Mouse (Mus musculus) brain, adult 2 months (tissue): ENCODE results near the gene Sac3d1.
"Not testable (repeated sequence)": the region's sequence is repeated elsewhere in the genome, so short reads cannot be mapped to it uniquely, and the experiment has no call there.

Experiments
- DNase-seq: peaks from one replicate; pipeline ENCODE4 v3.0.0; 2011; ENCODE audit warnings: low read depth, low spot score

The Sac3d1 gene

DNA sequence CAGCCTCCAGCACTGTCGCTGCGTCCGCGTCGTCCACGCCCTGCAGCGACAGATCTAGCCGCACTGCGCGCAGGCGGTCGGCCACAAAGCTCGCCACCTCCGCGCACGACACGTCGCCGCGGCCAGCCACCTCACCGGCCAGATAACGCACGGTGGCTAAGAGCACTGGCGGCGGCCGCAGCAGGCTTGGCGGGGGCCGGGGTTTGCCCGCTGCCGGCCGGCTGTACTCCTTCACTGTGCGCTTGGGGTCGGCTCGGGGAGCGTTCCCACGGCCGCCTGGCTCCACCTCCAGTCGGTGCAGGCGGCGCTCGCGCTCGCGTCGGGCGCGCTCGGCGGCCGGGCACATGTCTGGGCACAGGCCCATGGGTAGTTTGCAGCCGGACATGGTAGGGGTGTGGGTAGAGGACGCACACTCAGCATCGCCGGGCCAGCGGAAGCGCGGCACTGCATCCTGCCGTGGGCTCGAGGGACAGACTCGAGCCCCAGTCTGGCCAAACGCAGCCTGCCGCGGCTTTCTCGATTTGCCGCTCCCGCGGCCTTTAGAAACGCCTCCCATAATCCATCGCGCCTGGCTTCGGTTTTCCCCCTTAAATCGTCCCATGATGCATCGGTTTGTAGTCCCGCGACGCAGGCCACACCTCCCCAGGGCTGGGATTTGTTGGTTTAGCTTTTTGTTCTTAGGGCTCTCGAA is at the start of gene Sac3d1:
Sac3d1 (minus strand) TSS at position 665 of the 691 bp plus-strand sequence.
- DNase-seq, result peak; percentile 98

DNA sequence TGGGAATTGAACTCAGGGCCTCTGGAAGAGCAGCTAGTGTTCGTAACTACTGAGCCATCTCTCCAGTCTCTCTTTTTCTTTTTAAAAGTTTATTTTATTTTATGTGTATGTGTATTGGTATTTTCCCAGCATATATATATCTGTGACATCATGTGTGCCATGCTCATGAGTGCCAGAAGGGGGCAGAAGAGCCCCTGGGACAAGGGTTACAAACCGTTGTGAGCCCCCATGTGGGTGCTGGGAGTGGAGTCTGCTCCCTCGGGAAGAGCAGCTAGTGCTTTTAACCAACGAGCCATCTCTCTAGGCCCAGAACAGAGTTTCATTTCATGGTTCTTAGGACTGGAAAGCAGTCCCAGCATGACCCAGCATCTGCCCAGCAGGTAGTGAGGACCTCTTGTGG is 48.3 kb upstream of the Sac3d1 start:
- DNase-seq, result no peak

- no peak for DNase-seq
Measured at GRCm38 (mm10) chr19:6163872-6164547, 45.6 kb upstream of the Sac3d1 start.

- peak; percentile 72 for DNase-seq
Measured at GRCm38 (mm10) chr19:6157220-6157619, 38.8 kb upstream of the Sac3d1 start.

DNA sequence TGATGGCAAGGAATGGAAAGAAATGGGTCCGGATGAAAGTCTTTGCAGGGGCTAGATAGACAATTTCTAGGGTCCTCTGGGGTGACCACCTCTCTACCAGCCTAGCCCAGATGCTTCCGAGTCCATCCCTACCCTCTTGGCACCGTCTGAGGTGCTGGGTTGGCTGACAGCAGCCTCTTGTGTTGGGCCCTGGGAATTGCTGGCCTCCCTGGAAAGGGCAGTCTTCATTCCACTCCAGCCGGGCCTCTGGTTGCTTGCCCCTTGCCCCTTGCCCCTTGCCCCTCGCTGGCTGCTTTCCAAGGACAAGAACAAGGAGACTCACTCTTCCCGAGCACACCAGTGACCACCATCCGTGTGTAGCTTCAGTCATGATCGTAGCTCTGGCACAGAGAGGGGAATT is 37.9 kb upstream of the Sac3d1 start:
- DNase-seq, result no peak

DNA sequence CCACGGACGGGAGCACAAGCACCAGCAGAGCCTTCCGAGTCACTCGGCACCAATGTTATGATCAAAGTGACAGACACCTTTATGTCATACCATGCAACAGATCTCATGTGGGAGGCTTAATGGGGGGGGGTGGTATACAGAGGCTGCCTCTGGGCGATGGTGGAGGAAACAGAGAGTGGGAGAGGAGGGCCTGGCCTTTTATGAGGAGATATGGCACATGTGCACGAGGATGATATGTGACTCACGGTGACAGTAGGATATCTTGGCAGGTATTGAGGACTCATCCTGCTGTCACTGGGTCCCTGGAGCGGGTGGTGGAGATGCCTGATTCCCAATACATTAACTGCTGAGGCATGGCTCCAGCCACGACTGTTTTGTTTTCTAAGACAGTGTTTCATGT is 36.7 kb upstream of the Sac3d1 start:
- DNase-seq, result no peak

- no peak for DNase-seq
Measured at GRCm38 (mm10) chr19:6144842-6145241, 26.4 kb upstream of the Sac3d1 start.

GRCm38 (mm10) chr19:6141394-6141749 is 22.9 kb upstream of the Sac3d1 start, which contains the start of gene Arl2:
Arl2 (minus strand) TSS chr19:6141548.
- DNase-seq, result peak; percentile 98

- DNase-seq, result peak; percentile 99
Measured at GRCm38 (mm10) chr19:6140678-6141393, 22.4 kb upstream of the Sac3d1 start, which contains the start of gene Batf2. Batf2 (plus strand) TSS chr19:6140983.

GRCm38 (mm10) chr19:6140374-6140677 is 21.9 kb upstream of the Sac3d1 start:
- DNase-seq, result no peak

- DNase-seq, result peak; percentile 40
Measured at GRCm38 (mm10) chr19:6139701-6140100, 21.3 kb upstream of the Sac3d1 start.

- DNase-seq, result no peak
Measured at GRCm38 (mm10) chr19:6136397-6136796, 17.9 kb upstream of the Sac3d1 start.

DNA sequence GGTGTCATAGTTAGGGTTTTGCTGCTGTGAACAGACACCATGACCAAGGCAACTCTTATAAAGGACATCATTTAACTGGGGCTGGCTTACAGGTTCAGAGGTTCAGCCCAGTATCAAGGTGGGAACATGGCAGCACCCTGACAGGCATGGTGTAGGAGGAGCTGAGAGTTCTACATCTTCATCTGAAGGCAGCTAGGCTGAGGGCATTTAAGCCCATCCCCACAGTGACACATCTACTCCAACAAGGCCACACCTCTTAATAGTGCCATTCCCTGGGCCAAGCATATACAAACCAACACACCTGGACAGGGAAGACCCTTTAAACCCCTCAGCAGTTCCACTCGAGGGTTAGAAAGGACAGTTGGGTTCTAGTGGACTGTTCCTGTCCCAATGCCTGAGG is 14.7 kb upstream of the Sac3d1 start:
- not testable (repeated sequence) for DNase-seq

DNA sequence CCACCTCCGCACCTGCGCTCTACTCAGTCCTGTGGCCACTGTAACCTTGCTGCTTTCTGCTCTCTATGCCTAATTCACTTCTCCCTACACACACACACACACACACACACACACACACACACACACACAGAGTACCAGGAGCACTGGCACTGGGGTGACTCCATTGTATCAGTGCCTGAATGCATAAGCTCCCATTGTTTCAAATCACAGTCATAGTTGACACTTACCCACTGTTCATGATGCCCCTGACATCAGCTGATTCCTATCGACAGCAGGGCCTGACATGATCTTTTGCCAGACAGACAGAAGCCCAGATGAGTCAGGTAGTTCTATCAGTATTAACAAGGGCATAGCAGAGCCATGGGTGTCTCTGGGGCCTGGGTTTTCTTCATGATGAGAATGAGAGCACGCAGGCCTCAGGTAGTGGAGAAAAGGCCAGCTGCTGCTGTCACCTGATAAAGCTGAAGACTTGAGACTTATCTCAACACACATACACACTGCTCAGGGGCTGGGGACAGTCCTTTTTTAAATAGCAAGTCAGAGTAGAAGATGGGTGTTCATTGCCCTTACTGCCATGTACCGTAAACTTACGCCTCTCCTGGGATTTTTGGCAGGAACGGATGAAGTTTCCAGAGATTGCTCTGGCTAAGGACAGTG is 13.8 kb upstream of the Sac3d1 start:
- peak; percentile 86 for DNase-seq

DNA sequence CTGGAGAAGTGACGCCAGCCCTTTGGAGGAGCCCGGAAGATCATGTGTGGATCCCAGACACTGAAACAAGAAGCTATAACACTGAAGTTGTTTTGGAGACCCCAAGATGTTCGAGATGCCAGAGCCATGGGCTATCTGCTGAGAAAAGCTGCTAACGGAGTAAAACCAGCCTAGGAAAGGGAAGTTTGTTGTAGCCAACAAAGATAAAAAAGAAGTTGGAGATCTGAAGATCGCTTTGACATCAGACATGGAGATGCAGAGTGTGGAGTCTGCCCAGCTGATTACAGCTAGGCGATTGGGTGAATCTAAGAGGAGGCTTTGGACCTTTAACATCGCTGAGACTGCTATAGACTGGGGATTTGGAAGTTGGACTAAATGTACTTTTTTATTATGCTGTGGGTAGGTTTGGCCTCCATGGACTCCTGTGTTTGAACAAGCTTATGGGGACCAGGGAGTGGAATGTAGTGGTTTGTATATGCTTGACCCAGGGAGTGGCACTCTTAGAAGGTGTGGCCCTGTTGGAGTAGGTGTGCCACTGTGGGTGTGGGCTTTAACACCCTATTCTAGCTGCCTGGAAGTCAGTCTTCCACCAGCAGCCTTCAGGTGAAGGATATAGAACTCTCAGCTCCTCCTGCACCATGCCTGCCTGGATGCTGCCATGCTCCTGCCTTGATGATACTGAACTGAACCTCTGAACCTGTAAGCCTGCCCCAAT is 12.1 kb upstream of the Sac3d1 start:
- DNase-seq, result not testable (repeated sequence)

GRCm38 (mm10) chr19:6127760-6128341 is 9.4 kb upstream of the Sac3d1 start, which contains the start of gene Snx15:
Snx15 (minus strand) TSS chr19:6128304.
- DNase-seq, result peak; percentile 99

DNA sequence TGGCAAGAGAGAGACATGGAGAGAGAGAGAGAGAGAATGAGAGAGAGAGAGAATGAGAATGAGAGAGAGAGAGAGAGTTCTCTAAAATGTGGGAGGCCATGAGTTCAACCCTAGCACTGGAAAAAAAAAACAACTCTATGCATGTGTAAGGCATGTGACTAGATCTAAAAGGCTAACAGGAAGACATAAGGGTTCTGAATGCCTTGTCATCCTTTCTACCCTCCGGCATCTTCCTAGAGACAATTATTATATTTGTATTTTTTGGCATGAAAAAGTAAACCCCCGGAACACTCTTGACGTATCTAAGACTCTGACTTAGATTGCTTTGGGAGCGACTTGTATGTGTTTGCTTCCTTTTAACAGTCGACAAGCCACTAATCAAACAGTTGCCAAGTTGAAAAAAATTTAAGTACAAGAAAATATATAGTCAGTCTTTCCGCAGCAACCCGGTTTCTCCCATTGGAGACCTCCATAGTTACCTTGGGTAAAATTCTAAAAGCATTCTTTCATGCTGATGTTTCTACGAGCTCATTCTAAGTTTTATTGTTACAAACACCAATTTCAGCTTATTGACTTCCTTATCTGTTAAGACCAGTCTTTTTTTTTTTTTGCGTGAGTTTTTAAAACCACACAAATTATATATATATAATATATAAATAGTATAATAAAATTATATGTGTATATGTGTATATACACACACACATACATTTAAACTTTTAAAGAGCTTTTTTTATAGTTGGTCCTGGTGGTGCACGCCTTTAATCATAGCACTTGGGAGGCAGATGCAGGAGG is 8.5 kb upstream of the Sac3d1 start:
- DNase-seq, result no peak

DNA sequence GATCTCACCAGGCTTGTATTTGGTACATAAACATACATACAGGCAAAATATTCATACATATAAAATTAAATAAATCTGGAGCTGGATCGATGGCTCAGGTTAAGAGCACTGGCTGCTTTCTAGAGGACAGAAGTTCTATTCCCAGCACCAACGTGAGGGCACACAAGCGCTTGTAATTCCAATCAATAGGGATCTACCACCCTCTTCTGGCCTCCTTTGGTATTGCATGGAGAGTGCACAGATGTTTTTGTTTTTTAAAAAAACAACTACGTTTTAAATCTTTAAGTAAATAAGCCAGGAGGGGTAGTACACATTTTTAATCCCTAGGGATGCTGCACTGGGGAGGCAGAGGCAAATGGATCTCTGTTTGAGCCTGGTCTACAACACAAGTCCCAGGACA is 7.8 kb upstream of the Sac3d1 start:
- DNase-seq, result peak; percentile 62

DNA sequence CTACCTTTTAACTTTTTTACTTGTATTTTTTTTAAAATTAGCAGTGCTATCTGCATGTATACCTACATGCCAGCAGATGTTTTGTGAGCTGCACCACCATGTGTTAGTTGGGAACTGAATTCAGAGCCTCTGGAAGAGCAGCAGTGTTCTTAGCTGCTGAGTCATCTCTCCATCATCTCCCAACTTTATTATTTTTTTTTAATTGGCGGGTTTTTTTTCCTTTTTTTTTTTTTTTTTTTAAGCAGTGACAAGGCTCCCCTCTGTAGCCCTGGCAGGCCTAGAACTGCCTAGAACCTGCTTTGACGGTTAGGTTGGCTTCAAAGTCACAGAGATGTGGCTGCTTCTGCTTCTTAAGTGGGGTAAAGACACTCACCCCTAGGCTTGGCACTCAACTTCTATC is 6.4 kb upstream of the Sac3d1 start:
- no peak for DNase-seq

- peak; percentile 28 for DNase-seq
Measured at GRCm38 (mm10) chr19:6123330-6123729, 4.9 kb upstream of the Sac3d1 start.
